Mouse (Mus musculus): ENCODE measurements at regions not wholly inside any gene's neighbourhood (a gene's known extent, or its start where the extent isn't known, plus 50 kb on each side); places are given as distances from the start of the nearest gene placed in this dataset.
A peak's percentile ranks its signal among the peaks of the same experiment; 100 is the strongest.

- WGBS: 91% methylated on average over 6 of the region's 6 CpGs
- Histone ChIP-seq H3K27ac (ENCODE audit: low read depth, low read length) (no peak overlapping the region), H3K9ac (ENCODE audit: low read length) (no peak overlapping the region), H3K36me3 (ENCODE audit: control insufficient read depth, insufficient read depth, low read length) (no peaks in the 10 kb centered on the region), H3K4me3 (ENCODE audit: low read depth, low read length) (no peak overlapping the region), H3K4me2 (ENCODE audit: low read length) (no peak overlapping the region), H3K9me3 (replicated peaks; ENCODE audit: control insufficient read depth, low read length) (no peaks in the 10 kb centered on the region), H3K27me3 (replicated peaks; ENCODE audit: control insufficient read depth, insufficient read depth, low read length) (no peaks in the 10 kb centered on the region), H3K4me1 (ENCODE audit: control insufficient read depth, insufficient read depth, low read length) (no peaks in the 10 kb centered on the region)
- ATAC-seq (no peak), DNase-seq (ENCODE audit: low spot score) (no peak)
Measured at GRCm38 (mm10) chr10:124945257-124945656, 444.0 kb downstream of the Slc16a7 start.

GRCm38 (mm10) chr10:124942214-124942613 lies 447.1 kb downstream of the Slc16a7 start:
- 57% methylated on average over 12 of the region's 12 CpGs for WGBS
- H3K27me3 ChIP-seq (replicated peaks; ENCODE audit: control insufficient read depth, insufficient read depth, low read length): no peaks in the 10 kb centered on the region

GRCm38 (mm10) chr10:124927218-124927617 lies 462.0 kb downstream of the Slc16a7 start:
- DNase-seq (ENCODE audit: low spot score): no peak
- no peak for ATAC-seq
- Histone ChIP-seq H3K4me3 (ENCODE audit: low read depth, low read length) (no peak overlapping the region), H3K27me3 (replicated peaks; ENCODE audit: control insufficient read depth, insufficient read depth, low read length) (no peaks in the 10 kb centered on the region), H3K9me3 (replicated peaks; ENCODE audit: control insufficient read depth, low read length) (no peaks in the 10 kb centered on the region), H3K4me2 (ENCODE audit: low read length) (no peak overlapping the region), H3K4me1 (ENCODE audit: control insufficient read depth, insufficient read depth, low read length) (no peaks in the 10 kb centered on the region), H3K9ac (ENCODE audit: low read length) (no peak overlapping the region), H3K27ac (ENCODE audit: low read depth, low read length) (no peak overlapping the region), H3K36me3 (ENCODE audit: control insufficient read depth, insufficient read depth, low read length) (no peaks in the 10 kb centered on the region)
- 34% methylated on average over 2 of the region's 2 CpGs for WGBS

More at GRCm38 (mm10) chr10:124942214-124942613, 447.1 kb downstream of the Slc16a7 start:
- Histone ChIP-seq H3K4me1 (ENCODE audit: control insufficient read depth, insufficient read depth, low read length) (no peaks in the 10 kb centered on the region), H3K9ac (ENCODE audit: low read length) (no peak overlapping the region), H3K9me3 (replicated peaks; ENCODE audit: control insufficient read depth, low read length) (no peaks in the 10 kb centered on the region), H3K36me3 (ENCODE audit: control insufficient read depth, insufficient read depth, low read length) (no peaks in the 10 kb centered on the region), H3K4me2 (ENCODE audit: low read length) (no peak overlapping the region), H3K27ac (ENCODE audit: low read depth, low read length) (no peak overlapping the region), H3K4me3 (ENCODE audit: low read depth, low read length) (no peak overlapping the region)
- no peak for DNase-seq (ENCODE audit: low spot score)
- no peak for ATAC-seq

- ATAC-seq (peak; percentile 60; the same call in 1 of the 2 replicates), DNase-seq (ENCODE audit: low spot score) (peak; percentile 58)
- Histone ChIP-seq H3K4me2 (ENCODE audit: low read length) (no peak overlapping the region), H3K27ac (ENCODE audit: low read depth, low read length) (no peak overlapping the region), H3K4me1 (ENCODE audit: control insufficient read depth, insufficient read depth, low read length) (no peaks in the 10 kb centered on the region), H3K4me3 (ENCODE audit: low read depth, low read length) (no peak overlapping the region), H3K36me3 (ENCODE audit: control insufficient read depth, insufficient read depth, low read length) (no peaks in the 10 kb centered on the region), H3K27me3 (replicated peaks; ENCODE audit: control insufficient read depth, insufficient read depth, low read length) (no peaks in the 10 kb centered on the region), H3K9me3 (replicated peaks; ENCODE audit: control insufficient read depth, low read length) (no peaks in the 10 kb centered on the region), H3K9ac (ENCODE audit: low read length) (no peak overlapping the region)
- WGBS: 77% methylated on average over 12 of the region's 12 CpGs
Measured at GRCm38 (mm10) chr10:124900044-124900443, 489.2 kb downstream of the Slc16a7 start.

- H3K9ac ChIP-seq (ENCODE audit: low read length): no peak overlapping the region
- no peaks in the 10 kb centered on the region for H3K27me3 ChIP-seq (replicated peaks; ENCODE audit: control insufficient read depth, insufficient read depth, low read length)
- ATAC-seq (no peak), DNase-seq (ENCODE audit: low spot score) (no peak)
- no peak overlapping the region for H3K4me2 ChIP-seq (ENCODE audit: low read length)
- no peak overlapping the region for H3K4me3 ChIP-seq (ENCODE audit: low read depth, low read length)
- no peaks in the 10 kb centered on the region for H3K4me1 ChIP-seq (ENCODE audit: control insufficient read depth, insufficient read depth, low read length)
- no peaks in the 10 kb centered on the region for H3K9me3 ChIP-seq (replicated peaks; ENCODE audit: control insufficient read depth, low read length)
- no peaks in the 10 kb centered on the region for H3K36me3 ChIP-seq (ENCODE audit: control insufficient read depth, insufficient read depth, low read length)
- no peak overlapping the region for H3K27ac ChIP-seq (ENCODE audit: low read depth, low read length)
Measured at GRCm38 (mm10) chr10:124878525-124878924, 510.7 kb downstream of the Slc16a7 start.

- no peak for DNase-seq (ENCODE audit: low spot score)
- WGBS: 89% methylated on average over 2 of the region's 2 CpGs
Measured at GRCm38 (mm10) chr10:124877706-124878105, 511.6 kb downstream of the Slc16a7 start.

GRCm38 (mm10) chr10:124872211-124872610 lies 517.1 kb downstream of the Slc16a7 start:
- no peaks in the 10 kb centered on the region for H3K36me3 ChIP-seq (ENCODE audit: control insufficient read depth, insufficient read depth, low read length)
- WGBS: 91% methylated on average over 2 of the region's 2 CpGs
- no peaks in the 10 kb centered on the region for H3K9me3 ChIP-seq (replicated peaks; ENCODE audit: control insufficient read depth, low read length)
- no peaks in the 10 kb centered on the region for H3K4me1 ChIP-seq (ENCODE audit: control insufficient read depth, insufficient read depth, low read length)
- DNase-seq (ENCODE audit: low spot score): no peak
- H3K27me3 ChIP-seq (replicated peaks; ENCODE audit: control insufficient read depth, insufficient read depth, low read length): no peaks in the 10 kb centered on the region
- no peak overlapping the region for H3K9ac ChIP-seq (ENCODE audit: low read length)
- no peak for ATAC-seq
- no peak overlapping the region for H3K4me2 ChIP-seq (ENCODE audit: low read length)
- no peak overlapping the region for H3K27ac ChIP-seq (ENCODE audit: low read depth, low read length)
- no peak overlapping the region for H3K4me3 ChIP-seq (ENCODE audit: low read depth, low read length)

More at GRCm38 (mm10) chr10:124877706-124878105, 511.6 kb downstream of the Slc16a7 start:
- Histone ChIP-seq H3K36me3 (ENCODE audit: control insufficient read depth, insufficient read depth, low read length) (no peaks in the 10 kb centered on the region), H3K4me1 (ENCODE audit: control insufficient read depth, insufficient read depth, low read length) (no peaks in the 10 kb centered on the region), H3K4me2 (ENCODE audit: low read length) (no peak overlapping the region), H3K27me3 (replicated peaks; ENCODE audit: control insufficient read depth, insufficient read depth, low read length) (no peaks in the 10 kb centered on the region), H3K9ac (ENCODE audit: low read length) (no peak overlapping the region), H3K9me3 (replicated peaks; ENCODE audit: control insufficient read depth, low read length) (no peaks in the 10 kb centered on the region), H3K4me3 (ENCODE audit: low read depth, low read length) (no peak overlapping the region), H3K27ac (ENCODE audit: low read depth, low read length) (no peak overlapping the region)
- ATAC-seq: no peak

GRCm38 (mm10) chr10:124842546-124843113 lies 546.6 kb downstream of the Slc16a7 start:
- Histone ChIP-seq H3K27me3 (replicated peaks; ENCODE audit: control insufficient read depth, insufficient read depth, low read length) (no peaks in the 10 kb centered on the region), H3K36me3 (ENCODE audit: control insufficient read depth, insufficient read depth, low read length) (no peaks in the 10 kb centered on the region), H3K4me1 (ENCODE audit: control insufficient read depth, insufficient read depth, low read length) (no peaks in the 10 kb centered on the region), H3K4me3 (ENCODE audit: low read depth, low read length) (no peak overlapping the region), H3K4me2 (ENCODE audit: low read length) (no peak overlapping the region), H3K9me3 (replicated peaks; ENCODE audit: control insufficient read depth, low read length) (no peaks in the 10 kb centered on the region), H3K9ac (ENCODE audit: low read length) (no peak overlapping the region), H3K27ac (ENCODE audit: low read depth, low read length) (no peak overlapping the region)
- ATAC-seq: no peak
- no peak for DNase-seq (ENCODE audit: low spot score)
- 82% methylated on average over 8 of the region's 8 CpGs for WGBS

GRCm38 (mm10) chr10:124833930-124834329 lies 555.3 kb downstream of the Slc16a7 start:
- WGBS: 74% methylated on average over 4 of the region's 4 CpGs
- no peak overlapping the region for H3K4me2 ChIP-seq (ENCODE audit: low read length)
- no peak overlapping the region for H3K9ac ChIP-seq (ENCODE audit: low read length)
- no peak for ATAC-seq
- no peak overlapping the region for H3K27ac ChIP-seq (ENCODE audit: low read depth, low read length)
- H3K36me3 ChIP-seq (ENCODE audit: control insufficient read depth, insufficient read depth, low read length): no peaks in the 10 kb centered on the region
- H3K9me3 ChIP-seq (replicated peaks; ENCODE audit: control insufficient read depth, low read length): no peaks in the 10 kb centered on the region
- no peaks in the 10 kb centered on the region for H3K27me3 ChIP-seq (replicated peaks; ENCODE audit: control insufficient read depth, insufficient read depth, low read length)
- H3K4me1 ChIP-seq (ENCODE audit: control insufficient read depth, insufficient read depth, low read length): no peaks in the 10 kb centered on the region
- H3K4me3 ChIP-seq (ENCODE audit: low read depth, low read length): no peak overlapping the region
- DNase-seq (ENCODE audit: low spot score): no peak

All from forebrain, embryonic 14.5 days (tissue).